Mouse (Mus musculus): ENCODE measurements around the gene Gas2l1. TPM values are rescaled to one million over a fixed set of nuclear protein-coding genes. Genes with fewer than 3 reads are reported as not detected.

Gas2l1 gene
- polyA plus RNA-seq, 1 experiment = 40.2 TPM

DNA sequence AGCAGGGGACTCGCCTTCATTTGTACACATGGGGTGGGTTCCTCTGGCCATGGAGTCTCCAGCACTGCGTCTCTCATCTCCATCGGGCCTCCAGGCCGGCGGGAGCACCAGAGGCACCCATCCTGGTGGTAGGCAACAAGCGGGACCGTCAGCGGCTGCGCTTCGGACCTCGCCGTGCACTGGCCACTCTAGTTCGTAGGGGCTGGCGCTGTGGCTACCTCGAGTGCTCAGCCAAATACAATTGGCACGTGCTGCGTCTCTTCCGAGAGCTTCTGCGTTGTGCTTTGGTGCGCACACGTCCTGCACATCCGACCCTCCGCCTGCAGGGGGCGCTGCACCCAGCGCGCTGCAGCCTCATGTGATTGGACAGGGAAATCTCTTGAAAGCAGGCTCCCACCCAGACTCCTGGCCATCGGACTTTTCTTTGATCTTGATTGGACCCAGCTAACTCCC lies 5.4 kb downstream of the Gas2l1 start:
- TF ChIP-seq CTCF (conservative IDR thresholded peaks at IDR 0.05; ENCODE audit: insufficient read depth, insufficient read length, low read depth, low read length) = peak; percentile 72
- no peak for TF ChIP-seq POLR2A (IDR thresholded peaks at IDR 0.05; ENCODE audit: low read depth, low read length)
- DNase-seq = peak; percentile 34
- H3K4me1 ChIP-seq (ENCODE audit: control insufficient read depth, insufficient read depth, low read length) = peaks cover 16% of the 10 kb centered on the region
- no peaks in the 10 kb centered on the region for H3K27me3 ChIP-seq (replicated peaks; ENCODE audit: control insufficient read depth, insufficient read depth, low read length)
- WGBS = 33% methylated on average over 27 of the region's 27 CpGs
- no peaks in the 10 kb centered on the region for H3K36me3 ChIP-seq (ENCODE audit: control insufficient read depth, insufficient read depth, low read length)
- H3K4me3 ChIP-seq (ENCODE audit: insufficient read depth, low read depth, low read length) = no peak overlapping the region
- no peak overlapping the region for H3K27ac ChIP-seq (ENCODE audit: insufficient read depth, low read depth, low read length)

DNA sequence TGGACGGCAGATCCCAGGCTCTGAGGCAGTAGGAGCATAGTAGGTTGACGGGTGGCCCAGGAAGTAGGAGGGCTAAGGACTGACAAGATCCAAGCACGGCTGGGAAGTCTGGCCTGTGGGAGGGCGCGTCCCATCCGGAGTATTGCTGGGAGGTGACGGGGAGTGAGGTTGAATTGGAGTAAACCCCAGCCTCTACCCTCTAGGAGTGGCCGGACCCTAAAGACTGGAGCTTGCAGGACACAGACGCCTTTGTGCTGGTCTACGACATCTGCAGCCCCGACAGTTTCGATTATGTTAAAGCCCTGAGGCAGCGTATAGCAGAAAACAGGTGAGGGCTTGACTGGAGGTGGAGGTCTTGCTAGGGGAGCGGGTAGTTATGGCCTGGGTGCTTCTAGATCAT lies 5.9 kb downstream of the Gas2l1 start:
- H3K4me1 ChIP-seq (ENCODE audit: control insufficient read depth, insufficient read depth, low read length) = peaks cover 11% of the 10 kb centered on the region
- TF ChIP-seq CTCF (conservative IDR thresholded peaks at IDR 0.05; ENCODE audit: insufficient read depth, insufficient read length, low read depth, low read length) (no peak), POLR2A (IDR thresholded peaks at IDR 0.05; ENCODE audit: low read depth, low read length) (no peak)
- no peak overlapping the region for H3K27ac ChIP-seq (ENCODE audit: insufficient read depth, low read depth, low read length)
- no peak overlapping the region for H3K4me3 ChIP-seq (ENCODE audit: insufficient read depth, low read depth, low read length)
- no peak for DNase-seq
- no peaks in the 10 kb centered on the region for H3K36me3 ChIP-seq (ENCODE audit: control insufficient read depth, insufficient read depth, low read length)
- H3K27me3 ChIP-seq (replicated peaks; ENCODE audit: control insufficient read depth, insufficient read depth, low read length) = no peaks in the 10 kb centered on the region
- 45% methylated on average over 14 of the region's 14 CpGs for WGBS

DNA sequence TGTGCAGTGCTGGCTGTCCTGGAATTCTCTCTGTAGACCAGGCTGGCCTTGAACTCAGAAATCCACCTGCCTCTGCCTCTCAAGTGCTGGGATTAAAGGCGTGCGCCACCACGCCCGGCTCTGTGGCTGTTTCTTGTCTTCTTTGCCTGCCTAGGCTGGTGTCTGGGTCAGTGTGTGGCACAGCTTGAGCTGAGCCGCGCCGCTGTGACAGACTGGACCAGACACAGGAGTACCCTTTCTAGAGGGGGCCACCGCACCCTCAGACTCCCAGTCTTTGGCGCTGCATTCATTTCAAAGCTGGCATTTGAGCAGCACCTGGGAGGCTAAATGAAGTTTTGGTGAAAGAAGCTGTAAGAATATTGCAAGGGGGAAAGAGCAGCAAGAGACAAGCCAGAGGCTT lies 6.3 kb downstream of the Gas2l1 start:
- Histone ChIP-seq H3K27me3 (replicated peaks; ENCODE audit: control insufficient read depth, insufficient read depth, low read length) (no peaks in the 10 kb centered on the region), H3K4me1 (ENCODE audit: control insufficient read depth, insufficient read depth, low read length) (peaks cover 6% of the 10 kb centered on the region), H3K27ac (ENCODE audit: insufficient read depth, low read depth, low read length) (no peak overlapping the region), H3K4me3 (ENCODE audit: insufficient read depth, low read depth, low read length) (no peak overlapping the region), H3K36me3 (ENCODE audit: control insufficient read depth, insufficient read depth, low read length) (no peaks in the 10 kb centered on the region)
- no peak for DNase-seq
- TF ChIP-seq POLR2A (IDR thresholded peaks at IDR 0.05; ENCODE audit: low read depth, low read length) (no peak), CTCF (conservative IDR thresholded peaks at IDR 0.05; ENCODE audit: insufficient read depth, insufficient read length, low read depth, low read length) (no peak)
- WGBS = 38% methylated on average over 9 of the region's 9 CpGs

DNA sequence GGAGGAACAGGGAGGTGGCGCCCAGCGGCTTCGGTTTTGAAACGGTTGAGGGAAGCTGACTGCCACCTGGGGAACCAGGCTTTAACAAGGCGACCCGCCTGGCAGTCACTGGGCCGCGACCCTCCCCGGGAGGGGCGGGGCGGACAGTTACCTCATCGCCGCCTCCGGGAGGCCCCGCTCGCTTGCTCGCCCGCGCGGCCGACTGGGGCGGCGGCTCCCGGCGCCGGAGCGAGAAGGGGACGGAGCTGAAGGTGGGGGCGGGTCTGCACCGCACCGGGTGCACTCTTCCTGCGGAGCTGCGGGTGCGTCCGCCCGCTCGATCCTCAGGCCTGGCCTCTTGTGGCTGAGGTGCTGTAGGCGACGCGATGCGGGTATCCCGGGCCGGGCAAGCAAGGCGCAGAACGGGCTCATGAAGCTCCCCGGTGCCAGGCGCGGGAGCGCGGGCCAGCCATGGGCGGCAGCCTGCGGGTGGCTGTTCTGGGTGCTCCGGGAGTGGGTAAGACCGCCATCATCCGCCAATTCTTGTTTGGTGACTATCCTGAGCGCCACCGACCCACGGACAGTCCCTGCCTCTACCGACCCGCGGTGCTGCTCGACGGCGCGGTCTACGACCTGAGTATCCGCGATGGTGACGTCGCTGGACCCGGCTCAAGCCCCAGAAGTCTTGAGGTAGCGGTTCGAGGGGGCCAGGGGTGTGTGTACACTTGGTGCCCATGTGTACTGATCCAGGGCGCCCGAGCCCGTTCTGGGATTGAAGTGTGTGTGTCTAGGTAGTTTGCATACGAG lies 7.1 kb downstream of the Gas2l1 start, which contains the start of gene Rasl10a:
TSS of gene Rasl10a (plus strand) at position 273 of the 786 bp plus-strand sequence.
- H3K27ac ChIP-seq (ENCODE audit: insufficient read depth, low read depth, low read length) = no peak within 1 kb of the TSS
- DNase-seq = peak; percentile 68
- TF ChIP-seq CTCF (conservative IDR thresholded peaks at IDR 0.05; ENCODE audit: insufficient read depth, insufficient read length, low read depth, low read length) = no peak
- no peak for TF ChIP-seq POLR2A (IDR thresholded peaks at IDR 0.05; ENCODE audit: low read depth, low read length)
- H3K36me3 ChIP-seq (ENCODE audit: control insufficient read depth, insufficient read depth, low read length) = no peaks in the 10 kb centered on the region
- H3K4me3 ChIP-seq (ENCODE audit: insufficient read depth, low read depth, low read length) = peak within 1 kb of the TSS; percentile 57
- H3K27me3 ChIP-seq (replicated peaks; ENCODE audit: control insufficient read depth, insufficient read depth, low read length) = no peaks in the 10 kb centered on the region
- 1% methylated on average over 77 of the region's 77 CpGs for WGBS
- H3K4me1 ChIP-seq (ENCODE audit: control insufficient read depth, insufficient read depth, low read length) = peaks cover 6% of the 10 kb centered on the region; the same call in 1 of the 2 replicates

DNA sequence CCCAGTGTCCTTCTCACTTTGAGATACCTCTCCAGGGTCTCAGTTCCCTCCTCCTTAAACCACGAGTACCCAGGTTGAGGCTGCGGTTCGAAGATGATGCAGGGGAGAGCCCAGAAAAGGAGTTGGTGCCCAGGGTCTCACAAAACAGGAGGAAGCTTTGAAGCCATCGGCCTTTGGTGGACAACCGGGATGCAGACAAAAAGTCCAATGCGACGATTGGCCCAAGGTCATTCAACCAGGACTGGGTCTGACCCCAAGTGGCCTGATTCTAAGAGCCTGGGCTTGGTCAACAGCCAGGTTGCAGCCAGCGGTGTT lies 7.6 kb downstream of the Gas2l1 start:
- Histone ChIP-seq H3K36me3 (ENCODE audit: control insufficient read depth, insufficient read depth, low read length) (no peaks in the 10 kb centered on the region), H3K4me3 (ENCODE audit: insufficient read depth, low read depth, low read length) (peak overlapping the region; percentile 57; the same call in 1 of the 2 replicates), H3K27me3 (replicated peaks; ENCODE audit: control insufficient read depth, insufficient read depth, low read length) (no peaks in the 10 kb centered on the region), H3K4me1 (ENCODE audit: control insufficient read depth, insufficient read depth, low read length) (peaks cover 6% of the 10 kb centered on the region; the same call in 1 of the 2 replicates), H3K27ac (ENCODE audit: insufficient read depth, low read depth, low read length) (no peak overlapping the region)
- WGBS = 37% methylated on average over 8 of the region's 8 CpGs
- no peak for DNase-seq
- TF ChIP-seq CTCF (conservative IDR thresholded peaks at IDR 0.05; ENCODE audit: insufficient read depth, insufficient read length, low read depth, low read length) = no peak

DNA sequence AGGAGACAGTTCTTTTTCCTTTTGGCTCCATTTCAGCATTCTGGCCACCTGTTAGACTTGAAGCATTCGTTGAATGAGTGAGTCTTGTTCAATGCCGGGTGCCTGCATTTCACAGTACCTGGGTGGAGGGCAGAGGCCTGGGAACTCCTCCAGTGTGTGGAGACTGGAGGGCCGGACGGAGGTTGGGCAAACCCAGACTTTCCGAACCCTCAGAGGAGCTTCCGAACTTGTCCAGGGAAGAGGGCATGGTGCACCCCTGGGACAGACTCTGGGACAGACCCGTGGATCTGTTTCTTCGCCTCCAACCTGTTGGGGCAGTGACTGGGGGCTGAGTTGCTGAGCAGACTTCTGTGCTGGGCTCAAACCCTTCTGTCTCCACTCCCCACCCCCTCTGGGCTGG lies 8.1 kb downstream of the Gas2l1 start:
- peaks cover 3% of the 10 kb centered on the region; the same call in 1 of the 2 replicates for H3K4me1 ChIP-seq (ENCODE audit: control insufficient read depth, insufficient read depth, low read length)
- whole genome bisulfite sequencing = 80% methylated on average over 8 of the region's 8 CpGs
- no peak for DNase-seq
- no peak for TF ChIP-seq POLR2A (IDR thresholded peaks at IDR 0.05; ENCODE audit: low read depth, low read length)
- TF ChIP-seq CTCF (conservative IDR thresholded peaks at IDR 0.05; ENCODE audit: insufficient read depth, insufficient read length, low read depth, low read length) = no peak
- no peak overlapping the region for H3K27ac ChIP-seq (ENCODE audit: insufficient read depth, low read depth, low read length)
- no peaks in the 10 kb centered on the region for H3K27me3 ChIP-seq (replicated peaks; ENCODE audit: control insufficient read depth, insufficient read depth, low read length)
- H3K36me3 ChIP-seq (ENCODE audit: control insufficient read depth, insufficient read depth, low read length) = no peaks in the 10 kb centered on the region
- H3K4me3 ChIP-seq (ENCODE audit: insufficient read depth, low read depth, low read length) = no peak overlapping the region

All from kidney, adult 2 months (tissue).